Mouse (Mus musculus) left cerebral cortex, adult 8-10 months (tissue): ENCODE data around the gene Nfatc2. TPM values are rescaled to one million over a fixed set of nuclear protein-coding genes. Genes with fewer than 3 reads are reported as not detected.

ENCODE experiments used
- DNase-seq, 2 experiments: peaks; one replicate each; pipeline ENCODE4 v3.0.0; 2022; ENCODE audit warnings: low spot score in 2 of 2
- total RNA-seq, 4 experiments: library from RNA; stranded (reverse); gene quantifications; 2 replicates each; pipeline ENCODE4 v1.2.4; 2022

The Nfatc2 gene
- total RNA-seq, 4 experiments from 2014 or later: 15.2 to 16.8 (median 15.6) TPM

DNA sequence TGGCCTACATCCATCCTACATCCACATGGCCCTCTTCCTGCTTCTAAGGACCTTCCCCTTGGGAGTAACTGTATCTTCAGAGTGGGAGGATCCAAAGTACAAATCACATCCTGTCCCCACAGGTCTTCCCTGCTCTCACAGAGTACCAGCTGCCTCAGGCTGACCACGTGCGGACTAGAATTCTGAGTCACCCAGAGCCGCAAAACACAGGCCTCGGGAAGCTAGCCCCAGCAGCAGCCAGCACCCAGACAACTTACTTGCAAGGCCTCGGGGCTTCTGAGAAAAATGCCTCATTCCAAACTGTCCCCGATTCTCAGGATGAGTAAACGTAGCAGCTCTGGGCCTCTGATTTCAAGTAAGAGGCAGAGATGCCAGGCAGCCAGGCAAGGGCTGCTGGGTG lies 109.7 kb downstream of the Nfatc2 start:
- peak in 1 of 2 experiments; percentile 48 for DNase-seq

- no peak for DNase-seq
Observed at GRCm38 (mm10) chr2:168489953-168490352, 111.5 kb downstream of the Nfatc2 start.

DNA sequence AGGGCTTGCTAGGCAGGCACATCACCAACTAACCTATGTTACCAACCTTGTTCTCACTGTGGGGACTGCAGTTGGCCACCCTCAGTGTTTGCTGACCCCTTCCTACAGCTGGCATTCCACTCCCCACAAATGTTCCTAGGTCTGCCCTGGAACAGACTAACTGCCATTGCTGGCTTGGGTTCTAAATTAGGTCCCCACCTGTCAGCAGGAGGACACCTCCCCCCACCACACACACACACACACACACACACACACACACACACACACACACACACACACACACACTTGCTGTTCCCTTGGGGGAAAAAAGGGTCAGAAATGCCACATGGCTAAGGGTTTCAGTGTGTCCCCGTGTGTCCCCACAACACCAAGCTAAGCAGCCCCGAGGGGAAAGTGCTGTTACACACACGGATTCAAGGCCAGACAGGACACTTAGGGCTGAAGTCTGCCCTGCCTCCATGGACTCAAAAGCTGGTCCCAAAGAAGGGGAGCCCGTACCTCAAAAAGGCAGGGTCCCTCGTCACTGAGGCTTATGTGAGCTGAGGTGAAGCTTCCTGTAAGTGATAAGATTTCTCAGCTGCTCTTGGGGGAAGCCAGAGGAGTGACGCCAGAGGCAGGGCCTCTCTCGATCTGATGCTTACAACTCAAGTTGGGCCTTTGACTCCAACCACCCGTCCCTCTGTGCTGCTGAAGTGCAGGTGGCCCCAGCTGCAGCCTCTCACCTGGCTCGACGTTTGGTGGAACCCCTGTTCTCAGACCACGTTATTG lies 113.1 kb downstream of the Nfatc2 start:
- no peak for DNase-seq

DNA sequence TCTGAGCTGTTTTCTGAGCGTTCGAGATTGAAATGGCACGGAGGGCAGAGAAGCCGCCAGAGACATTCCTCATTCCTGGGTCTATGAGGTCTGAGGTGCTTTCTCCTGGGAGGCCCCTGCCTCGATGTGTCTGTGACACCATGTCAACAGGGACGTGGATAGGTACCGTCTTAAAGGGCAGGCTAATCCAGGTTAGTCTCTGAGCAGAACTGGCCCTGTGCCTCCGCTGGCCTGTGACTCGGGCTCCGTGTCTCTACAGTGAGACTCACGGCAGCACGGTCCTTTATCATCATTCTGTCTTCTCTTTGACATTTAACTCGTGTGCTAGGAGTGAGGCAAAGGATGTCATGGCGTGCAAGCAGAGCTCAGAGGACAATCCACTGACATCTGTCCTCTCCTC lies 120.3 kb downstream of the Nfatc2 start:
- DNase-seq: no peak

DNA sequence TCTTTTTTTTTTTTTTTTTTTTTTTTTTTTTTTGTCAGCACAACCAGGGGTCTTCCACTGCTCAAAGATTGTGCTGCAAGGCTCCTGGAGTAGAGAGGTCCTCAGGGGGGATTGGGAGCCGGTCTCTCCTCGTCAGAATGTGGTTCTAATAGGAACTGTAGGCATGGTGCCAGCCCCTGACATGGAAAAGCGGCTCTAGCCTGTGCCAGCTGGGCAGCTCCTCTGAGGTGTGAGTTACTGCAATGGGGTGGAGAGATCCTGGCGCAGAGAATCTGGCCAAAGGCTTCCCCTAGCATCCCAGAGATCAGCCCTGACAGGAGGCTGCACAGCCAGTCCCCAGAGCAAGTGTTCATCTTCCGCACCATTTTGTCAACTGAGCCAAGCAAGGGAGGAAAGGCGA lies 120.8 kb downstream of the Nfatc2 start:
- no peak for DNase-seq

DNA sequence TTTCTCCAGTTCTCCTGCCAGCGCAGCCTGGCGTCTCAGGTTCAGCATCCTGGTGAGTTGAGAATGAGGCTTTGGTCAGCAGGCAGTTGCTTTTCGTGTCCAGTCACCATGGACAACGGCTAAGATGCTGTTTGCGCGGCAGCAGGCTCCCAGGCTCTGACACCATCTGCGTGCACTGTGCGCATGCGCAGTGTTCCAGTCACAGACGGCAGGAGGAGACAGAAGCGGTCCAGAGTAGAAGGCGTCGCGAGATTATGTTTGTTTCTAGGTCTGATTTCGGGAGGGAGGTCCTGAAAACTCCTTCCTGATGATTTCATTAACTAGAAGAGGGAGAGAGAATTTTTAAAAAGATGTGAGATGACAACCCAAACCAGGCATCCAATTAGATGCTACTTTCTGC lies 121.5 kb downstream of the Nfatc2 start:
- DNase-seq: peak; percentile 36 to 73

DNA sequence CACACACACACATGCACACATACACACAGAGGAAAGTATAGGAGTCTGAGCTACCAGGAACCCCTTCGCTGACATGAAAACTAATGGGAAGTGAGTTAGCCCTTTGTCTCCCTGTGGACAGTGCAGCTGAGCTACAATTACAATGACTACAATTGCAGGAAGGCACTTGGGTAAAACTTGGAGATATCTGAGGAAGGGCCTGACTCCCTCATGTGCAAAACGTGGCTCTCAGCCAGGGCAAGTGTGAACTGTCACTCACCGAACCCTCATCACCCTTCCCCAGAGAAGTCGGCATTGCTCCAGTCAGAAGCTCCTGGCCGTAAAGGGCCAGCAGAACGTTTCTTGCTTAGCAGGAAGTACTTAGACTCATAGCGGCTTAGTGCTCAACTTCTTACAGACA lies 123.0 kb downstream of the Nfatc2 start:
- DNase-seq: no peak

DNA sequence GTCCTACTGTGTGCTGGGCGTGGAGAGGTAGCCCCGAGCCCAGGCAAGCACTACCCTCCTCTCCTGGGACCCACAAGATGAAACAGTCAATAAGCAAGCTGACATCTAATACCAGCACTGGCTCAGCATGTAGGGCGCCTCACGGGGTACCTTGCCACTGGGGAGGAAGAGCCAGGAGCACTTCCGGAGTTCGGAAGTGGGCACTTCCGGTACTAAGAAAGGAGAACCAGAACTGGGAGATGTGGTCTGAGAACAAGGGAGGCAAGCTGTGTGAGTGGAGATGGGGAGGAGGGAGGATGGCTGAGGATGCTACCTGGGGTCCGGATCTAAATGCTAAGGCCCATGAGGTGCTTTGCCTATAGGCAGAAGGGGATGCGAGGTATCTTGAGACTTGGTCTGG lies 128.0 kb downstream of the Nfatc2 start:
- DNase-seq: no peak

DNA sequence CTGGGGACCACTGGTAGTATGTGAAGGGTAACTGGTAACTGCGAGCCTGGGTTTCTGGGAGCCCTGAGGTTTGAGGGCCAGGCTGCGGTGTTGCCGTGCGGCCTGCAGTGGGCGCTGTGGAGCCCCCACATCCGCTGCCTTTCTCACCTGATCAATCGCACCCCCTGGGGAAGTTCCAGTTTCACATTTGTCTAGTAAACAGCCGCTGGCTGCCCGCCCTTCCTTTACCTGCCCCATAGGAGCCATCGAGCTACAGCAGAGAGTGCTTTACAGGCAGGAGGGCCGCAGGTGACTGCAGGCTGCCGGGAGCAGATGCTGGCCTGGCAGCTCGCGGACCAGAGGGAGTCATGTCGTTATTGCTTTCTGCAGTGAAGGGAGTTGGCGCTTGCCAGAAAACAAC lies 128.6 kb downstream of the Nfatc2 start:
- DNase-seq: peak in 1 of 2 experiments; percentile 35

GRCm38 (mm10) chr2:168469032-168469431 lies 132.4 kb downstream of the Nfatc2 start:
- DNase-seq: peak; percentile 28 to 51

GRCm38 (mm10) chr2:168467166-168467565 lies 134.3 kb downstream of the Nfatc2 start:
- DNase-seq: no peak

DNA sequence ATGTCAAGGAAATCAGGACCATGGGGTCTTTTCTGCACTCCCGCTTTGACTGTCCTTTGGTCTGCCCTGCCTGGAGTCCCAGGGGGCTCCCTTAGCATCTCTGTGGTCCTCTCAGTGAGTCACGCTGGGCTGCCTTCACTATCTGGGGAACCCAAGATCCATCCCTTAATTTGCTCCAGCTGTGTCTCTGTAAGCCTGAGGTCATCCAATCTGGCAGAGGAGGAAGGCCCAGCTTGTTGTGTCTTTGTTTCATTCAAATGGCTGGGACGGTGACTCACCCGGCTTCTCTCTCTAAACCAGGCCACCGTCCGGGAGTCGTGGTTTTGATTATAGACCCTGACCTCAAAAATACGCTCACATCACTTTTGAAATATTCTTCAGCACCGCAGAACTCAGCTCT lies 135.4 kb downstream of the Nfatc2 start:
- DNase-seq: no peak

GRCm38 (mm10) chr2:168465646-168466045 lies 135.8 kb downstream of the Nfatc2 start:
- DNase-seq: no peak

- DNase-seq: no peak
Observed at GRCm38 (mm10) chr2:168461865-168462264, 139.6 kb downstream of the Nfatc2 start.

DNA sequence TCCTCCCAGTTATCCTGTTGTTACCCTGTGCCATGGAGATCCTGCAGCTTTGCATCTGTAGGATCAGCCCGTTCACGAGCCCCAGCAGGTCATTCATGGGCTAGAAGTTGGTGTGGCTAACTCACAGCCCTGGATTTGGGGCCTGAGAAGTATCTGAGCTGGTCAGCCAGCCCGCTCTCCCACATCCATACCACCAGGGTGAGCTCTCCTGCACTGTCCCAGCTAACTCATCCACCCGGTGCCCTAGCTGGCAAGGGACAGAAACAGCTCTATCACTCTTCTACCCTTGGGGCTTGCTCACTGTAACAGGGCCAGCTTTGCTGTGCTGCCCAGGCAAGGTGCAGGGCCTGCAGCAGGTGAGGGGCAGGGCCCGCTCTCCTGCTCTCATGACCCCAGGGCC lies 141.8 kb downstream of the Nfatc2 start:
- DNase-seq: no peak

- DNase-seq: no peak
Observed at GRCm38 (mm10) chr2:168458583-168458982, 142.9 kb downstream of the Nfatc2 start.

DNA sequence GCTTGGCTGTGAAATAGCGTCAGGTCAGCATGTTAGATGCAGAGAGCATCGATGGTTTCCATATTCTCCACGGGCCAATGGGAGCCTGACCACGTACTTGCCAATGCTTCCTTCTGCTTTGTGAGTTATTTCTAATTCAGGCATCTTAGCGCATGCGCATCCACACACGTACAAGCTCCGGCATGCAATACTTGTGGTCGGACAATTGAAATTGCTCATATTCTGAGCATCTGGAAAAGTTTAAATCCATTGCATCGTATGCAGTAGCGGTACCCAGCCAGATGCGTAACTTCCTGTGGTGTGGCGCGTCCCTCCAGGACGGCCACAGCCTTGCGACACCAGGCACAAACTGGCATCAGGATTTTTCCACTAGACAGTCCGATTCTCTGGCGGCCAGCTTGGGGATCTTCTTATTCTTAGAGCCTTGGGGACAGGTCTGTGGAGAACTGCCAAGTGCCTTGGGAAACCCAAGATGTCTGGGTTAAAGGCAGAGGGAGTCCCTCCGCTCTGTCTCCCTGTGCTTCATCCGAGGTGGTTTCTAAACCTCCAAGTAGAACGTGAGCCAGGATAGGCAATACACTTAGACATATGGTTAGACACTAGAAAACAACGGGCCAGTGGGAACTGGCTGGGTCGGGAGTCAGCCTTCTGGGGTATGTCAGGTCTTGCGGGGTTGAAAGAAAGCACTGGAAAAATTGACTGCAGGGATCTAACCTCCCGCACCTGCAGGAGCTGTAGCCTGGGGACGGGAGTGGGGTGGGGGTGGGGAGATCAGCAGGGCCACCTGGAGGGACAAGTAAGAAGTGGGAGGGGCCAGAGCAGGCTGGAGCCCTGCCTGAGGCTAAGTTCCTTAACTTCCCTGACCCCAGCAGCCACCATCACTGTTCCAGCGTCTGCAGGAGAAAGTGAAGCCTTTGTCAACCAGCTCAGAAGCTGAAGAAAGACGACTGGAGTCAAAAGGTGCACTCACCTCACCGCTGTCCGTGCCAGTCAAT lies 149.4 kb downstream of the Nfatc2 start:
- no peak for DNase-seq

DNA sequence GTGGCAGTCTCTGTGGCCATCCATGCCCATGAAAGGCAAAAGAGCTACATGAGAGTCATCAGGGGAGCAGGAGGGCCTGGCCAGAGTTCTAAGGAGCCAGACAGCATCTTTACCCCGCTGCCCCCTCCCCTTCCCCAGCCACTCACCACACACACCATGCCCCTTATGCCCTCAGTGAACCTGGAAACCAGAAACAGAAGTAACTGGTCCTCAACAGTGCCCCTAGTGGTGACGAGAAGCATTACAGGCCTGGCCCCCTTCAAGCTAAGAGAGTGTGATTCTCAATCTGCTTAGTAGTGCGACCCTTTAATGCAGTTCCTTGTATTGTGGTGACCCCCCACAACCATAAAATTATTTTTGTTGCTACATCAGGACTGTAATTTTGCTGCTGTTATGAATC lies 150.5 kb downstream of the Nfatc2 start:
- no peak for DNase-seq

- DNase-seq: no peak
Observed at GRCm38 (mm10) chr2:168448054-168448453, 153.4 kb downstream of the Nfatc2 start.

DNA sequence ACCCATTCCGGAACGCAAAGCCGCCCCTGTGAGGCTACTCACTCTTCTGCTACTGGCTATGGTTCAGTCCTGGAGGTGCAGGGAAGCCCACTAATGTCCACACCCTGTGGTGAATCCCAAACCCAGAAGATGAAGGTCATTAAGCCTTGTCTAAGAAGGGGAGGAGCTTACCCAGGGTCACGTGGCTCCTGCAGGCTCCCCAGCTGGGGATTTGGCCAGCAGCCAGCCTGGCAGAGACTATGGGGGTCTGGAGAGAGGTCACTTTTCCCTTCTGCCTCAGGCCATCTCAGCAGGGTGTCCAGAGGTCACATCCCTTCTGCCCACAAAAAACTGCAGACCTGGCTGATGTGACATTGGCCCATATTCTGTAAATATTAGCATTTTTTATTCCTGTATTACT lies 153.9 kb downstream of the Nfatc2 start:
- no peak for DNase-seq

DNA sequence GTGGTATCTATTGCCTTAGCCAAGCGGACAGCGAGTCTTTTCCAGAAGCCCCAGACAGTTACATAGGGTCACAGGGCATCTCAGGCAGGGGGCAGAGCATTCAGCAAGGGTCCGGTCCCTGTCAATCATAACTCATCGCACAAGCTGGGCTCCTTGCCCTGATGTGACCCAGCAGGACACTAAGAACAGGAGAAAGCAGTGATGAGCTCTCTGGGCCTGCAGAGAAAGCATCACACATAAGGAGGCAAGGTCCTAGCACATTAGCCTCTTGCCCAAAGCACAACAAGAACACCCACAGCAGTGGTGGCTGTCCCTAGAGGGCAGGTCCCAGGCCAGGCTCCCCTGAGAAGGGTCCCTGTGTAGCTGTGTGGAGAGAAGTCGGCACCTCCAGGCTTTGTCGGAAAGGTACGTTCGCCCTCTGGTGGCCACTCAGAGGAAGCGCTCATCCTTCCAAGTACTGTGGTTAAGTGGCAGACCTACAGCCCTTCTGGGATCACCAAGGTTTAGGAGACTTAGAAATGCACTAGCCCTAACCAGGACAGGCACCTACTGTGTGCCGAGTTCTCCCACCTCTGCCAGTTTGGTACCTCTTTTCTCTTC lies 156.1 kb downstream of the Nfatc2 start:
- no peak for DNase-seq

DNA sequence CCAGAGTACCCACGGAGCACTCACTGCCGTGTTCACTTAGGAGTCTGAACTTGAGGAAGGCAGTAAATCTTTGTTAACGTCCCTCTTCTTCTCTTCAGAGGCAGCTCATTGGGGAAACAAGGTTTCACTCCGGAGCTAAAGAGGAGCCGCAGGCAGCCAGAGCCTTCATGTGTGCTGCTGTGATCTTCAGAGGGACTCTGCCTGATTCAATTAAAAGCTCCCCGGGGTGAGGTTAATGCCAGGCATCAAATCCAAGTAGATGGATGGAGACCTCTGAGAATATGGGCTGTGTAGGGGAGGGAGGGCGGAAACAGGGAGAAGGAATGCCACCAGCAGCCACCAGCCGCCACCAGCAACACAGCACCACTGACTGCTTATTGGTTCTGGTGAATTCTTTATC lies 157.3 kb downstream of the Nfatc2 start:
- DNase-seq: no peak
